Mouse (Mus musculus): ENCODE measurements around the gene Arhgef17. TPM values are rescaled to one million over a fixed set of nuclear protein-coding genes. Genes with fewer than 3 reads are reported as not detected.

Arhgef17 gene
- total RNA-seq, 2 experiments from 2014 or later: 136 to 141 TPM

GRCm38 (mm10) chr7:100917751-100918150 lies 14.2 kb downstream of the Arhgef17 start:
- DNase-seq (ENCODE audit: low spot score in 2 of 2): no peak

- no peak for DNase-seq (ENCODE audit: low spot score in 2 of 2)
These were observed 15.4 kb downstream of the Arhgef17 start for GRCm38 (mm10) chr7:100916526-100916925.

- DNase-seq (ENCODE audit: low spot score in 2 of 2): no peak
These were observed 16.7 kb downstream of the Arhgef17 start for GRCm38 (mm10) chr7:100915204-100915603.

GRCm38 (mm10) chr7:100911791-100912190 lies 20.1 kb downstream of the Arhgef17 start:
- DNase-seq (ENCODE audit: low spot score in 2 of 2): no peak

DNA sequence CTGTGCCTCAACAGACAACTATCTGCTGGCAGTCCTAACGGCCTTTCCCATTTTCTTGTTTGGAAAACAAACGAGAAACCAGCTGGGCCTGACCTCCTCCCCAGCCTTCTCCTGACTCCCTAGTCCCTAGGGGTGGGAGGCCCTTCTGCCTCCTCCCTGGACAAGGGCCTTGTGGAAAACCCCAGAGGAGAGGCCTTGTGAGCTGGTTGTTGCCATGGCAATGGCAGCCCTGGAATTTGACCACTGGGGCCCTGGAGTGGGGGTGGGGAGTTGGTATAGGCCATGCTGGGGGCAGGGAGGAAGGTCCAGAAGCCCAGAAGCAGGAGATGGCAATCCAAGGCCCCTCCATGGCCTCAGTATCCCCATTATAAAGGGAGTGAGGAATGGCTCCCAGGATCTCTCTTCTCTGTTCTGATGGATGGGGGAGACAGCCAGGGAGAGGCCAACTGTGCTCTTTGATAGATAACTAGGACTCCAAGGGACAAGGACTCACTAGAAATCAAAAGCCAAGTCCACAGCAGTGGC lies 20.6 kb downstream of the Arhgef17 start:
- no peak for DNase-seq (ENCODE audit: low spot score in 2 of 2)

- DNase-seq (ENCODE audit: low spot score in 2 of 2): no peak
These were observed 23.3 kb downstream of the Arhgef17 start for GRCm38 (mm10) chr7:100908567-100908966.

GRCm38 (mm10) chr7:100908061-100908460 lies 23.8 kb downstream of the Arhgef17 start:
- no peak for DNase-seq (ENCODE audit: low spot score in 2 of 2)

GRCm38 (mm10) chr7:100907231-100907630 lies 24.7 kb downstream of the Arhgef17 start:
- DNase-seq (ENCODE audit: low spot score in 2 of 2): peak; percentile 83 to 86

- no peak for DNase-seq (ENCODE audit: low spot score in 2 of 2)
These were observed 25.7 kb downstream of the Arhgef17 start for GRCm38 (mm10) chr7:100906029-100906789.

DNA sequence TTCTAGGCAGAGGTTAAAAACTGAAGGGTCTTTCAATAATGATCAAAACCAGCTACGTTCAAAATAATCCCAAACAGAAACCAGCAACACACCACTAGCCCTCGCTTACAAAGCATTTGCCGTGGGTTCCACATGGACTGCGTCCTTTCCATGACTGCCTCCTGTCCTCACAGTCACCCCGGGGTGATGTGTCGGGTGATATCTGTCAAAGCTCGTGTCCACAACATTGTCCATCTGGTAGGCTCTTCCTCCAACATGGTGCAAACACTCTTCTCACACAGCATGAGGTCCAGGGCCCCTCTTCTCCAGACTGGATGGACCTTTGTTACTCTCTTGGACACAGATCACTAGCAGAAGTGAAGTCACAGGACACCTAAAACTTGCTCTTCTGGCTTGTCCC lies 26.9 kb downstream of the Arhgef17 start:
- DNase-seq (ENCODE audit: low spot score in 2 of 2): no peak

GRCm38 (mm10) chr7:100904612-100905011 lies 27.3 kb downstream of the Arhgef17 start:
- DNase-seq (ENCODE audit: low spot score in 2 of 2): no peak

DNA sequence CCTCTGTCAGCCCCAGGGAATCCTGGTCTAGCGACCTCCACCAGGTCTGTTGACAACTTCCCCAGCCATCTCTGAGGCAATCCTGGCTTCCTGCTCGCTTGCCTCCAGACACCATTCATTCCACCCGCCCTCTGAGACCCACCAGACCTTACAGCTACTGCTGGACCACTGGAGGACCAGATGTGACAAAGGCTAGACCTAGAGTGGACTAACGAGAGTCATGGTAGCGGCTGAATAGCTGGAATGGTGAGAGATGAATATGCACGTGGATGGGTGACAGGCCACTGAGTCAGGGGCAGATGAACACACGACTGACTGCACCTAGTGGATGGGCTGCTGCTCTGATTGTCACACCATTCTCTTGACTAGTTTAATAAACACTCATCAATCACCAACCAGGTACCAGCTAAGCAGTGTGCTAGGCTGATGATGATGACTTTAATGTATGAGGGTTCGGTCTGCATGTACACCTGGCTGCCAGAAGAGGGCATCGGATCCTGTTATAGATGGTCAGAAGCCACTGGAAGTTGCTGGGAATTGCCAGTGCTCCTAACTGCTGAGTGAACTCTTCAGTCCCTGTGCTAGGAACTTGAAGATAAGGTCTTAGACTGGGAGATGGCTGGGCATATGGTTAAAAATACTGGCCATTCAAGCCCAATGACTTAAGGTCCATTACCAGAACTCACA lies 29.3 kb downstream of the Arhgef17 start:
- no peak for DNase-seq (ENCODE audit: low spot score in 2 of 2)

DNA sequence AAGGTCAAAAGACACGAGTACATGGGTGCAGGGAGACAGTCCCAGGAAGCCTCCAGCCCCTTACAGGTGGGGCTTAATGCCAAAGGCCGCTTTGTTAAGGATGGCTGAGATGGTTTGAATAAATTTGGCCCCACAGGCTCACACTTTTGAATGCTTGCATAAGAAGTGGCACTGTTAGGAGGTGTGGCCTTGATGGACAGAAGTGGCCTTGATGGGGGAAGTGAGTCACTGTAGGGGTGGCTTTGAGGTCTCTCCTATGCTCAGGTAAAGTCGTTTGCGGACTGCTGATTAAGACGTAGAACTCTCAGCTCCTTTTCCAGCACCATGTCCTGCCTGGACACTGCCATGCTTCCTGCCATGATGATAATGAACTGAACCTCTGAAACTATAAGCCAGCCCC lies 34.1 kb downstream of the Arhgef17 start:
- no peak for DNase-seq (ENCODE audit: low spot score in 2 of 2)

DNA sequence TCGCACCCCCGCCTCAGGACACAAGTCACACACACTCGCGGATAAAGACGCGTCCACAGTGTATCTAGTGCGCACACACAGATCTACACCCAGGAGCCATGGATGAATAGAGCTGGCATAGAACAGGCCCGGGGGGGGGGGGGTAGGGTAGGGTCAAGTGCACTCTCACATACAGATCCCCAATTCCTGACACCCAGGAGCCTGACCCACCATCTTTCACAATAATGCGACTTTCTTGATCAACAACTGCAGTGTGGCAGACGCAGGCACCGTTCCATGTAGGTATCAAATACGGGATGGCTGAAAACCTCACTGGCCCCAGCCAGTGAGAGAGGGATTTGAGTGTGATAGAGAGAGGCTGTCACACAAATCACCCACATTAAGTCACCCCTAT lies 37.1 kb downstream of the Arhgef17 start:
- no peak for DNase-seq (ENCODE audit: low spot score in 2 of 2)

GRCm38 (mm10) chr7:100894057-100894832 lies 37.7 kb downstream of the Arhgef17 start:
- DNase-seq (ENCODE audit: low spot score in 2 of 2): peak; percentile 57 to 76

DNA sequence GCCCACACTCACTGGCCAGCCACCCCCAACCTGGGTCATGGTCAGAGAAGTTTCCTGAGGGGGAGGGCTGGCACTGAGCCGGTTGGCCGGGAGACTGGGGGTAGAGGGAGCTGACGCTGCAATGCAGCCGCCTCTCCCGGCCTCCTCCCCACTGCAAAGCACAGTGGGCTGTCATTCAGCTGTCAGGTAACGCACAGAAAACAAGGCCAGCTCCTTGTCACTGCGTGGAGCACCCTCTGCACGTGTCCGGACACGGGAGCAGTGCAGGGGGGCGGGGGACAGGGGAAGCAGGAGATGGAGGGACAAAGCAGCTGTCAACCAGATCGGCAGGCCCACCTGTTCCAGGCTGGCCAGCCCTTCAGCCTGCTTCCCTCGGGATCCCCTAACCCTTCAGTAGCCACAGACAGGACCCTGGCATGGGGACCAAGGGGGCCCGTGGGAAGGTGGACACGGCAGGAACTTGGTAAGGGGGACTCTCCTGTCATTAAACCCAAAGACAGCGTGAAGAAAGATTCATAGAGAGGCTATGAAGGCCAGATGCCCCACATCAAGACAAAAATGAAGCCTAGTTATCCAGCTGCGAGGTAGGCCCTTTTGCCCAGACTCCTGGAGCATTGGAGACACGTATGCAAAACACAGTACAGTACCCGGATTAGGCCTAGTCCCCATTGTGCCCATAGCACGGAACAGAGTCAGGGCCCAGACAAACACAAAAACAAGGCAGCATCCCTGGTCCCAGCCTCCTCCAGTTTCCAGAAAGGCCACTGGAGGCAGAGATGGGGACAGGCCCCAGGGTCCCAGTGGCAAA lies 38.5 kb downstream of the Arhgef17 start:
- peak; percentile 33 to 51 for DNase-seq (ENCODE audit: low spot score in 2 of 2)

DNA sequence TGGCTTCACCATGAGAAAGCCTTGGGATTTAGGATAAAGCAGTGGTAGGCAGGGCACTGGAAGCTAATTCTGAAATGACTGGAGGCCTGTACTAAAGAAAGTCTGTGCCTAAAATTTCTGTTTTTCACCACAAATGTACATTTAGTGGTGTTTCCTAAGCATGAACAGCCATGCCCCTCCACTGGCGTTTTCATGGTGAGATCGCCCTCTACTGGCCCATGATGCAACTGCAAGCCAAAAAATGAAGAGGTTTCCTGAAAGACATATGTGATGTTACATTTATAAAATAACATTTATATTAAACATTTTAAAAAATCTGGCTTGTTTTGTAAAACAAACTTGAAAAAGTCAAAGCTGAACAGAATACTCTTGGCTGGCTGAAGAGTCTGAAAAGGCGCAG lies 45.4 kb downstream of the Arhgef17 start:
- DNase-seq (ENCODE audit: low spot score in 2 of 2): peak; percentile 60 to 62

- no peak for DNase-seq (ENCODE audit: low spot score in 2 of 2)
These were observed 47.4 kb downstream of the Arhgef17 start for GRCm38 (mm10) chr7:100884460-100884859.

DNA sequence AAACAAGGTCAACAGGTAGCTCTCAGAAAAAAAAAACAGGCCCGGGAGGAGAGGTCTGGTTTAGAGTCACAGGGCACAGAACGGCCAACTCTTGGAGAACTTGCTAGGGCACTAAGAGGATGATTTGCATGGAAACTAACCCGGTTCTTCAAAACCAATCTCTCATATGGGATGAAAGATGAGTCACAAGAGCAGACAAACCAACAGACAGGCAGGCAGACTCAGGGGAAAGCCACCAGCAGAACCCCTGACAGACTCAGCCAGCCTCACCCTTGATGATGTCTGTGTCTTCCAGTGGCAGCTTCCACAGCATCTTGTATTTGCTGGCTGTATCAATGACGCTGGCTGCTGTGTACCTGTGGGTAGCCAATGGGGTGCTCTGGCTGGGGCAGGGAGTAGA lies 50.0 kb downstream of the Arhgef17 start:
- no peak for DNase-seq (ENCODE audit: low spot score in 2 of 2)

- no peak for DNase-seq (ENCODE audit: low spot score in 2 of 2)
These were observed 50.4 kb downstream of the Arhgef17 start for GRCm38 (mm10) chr7:100881531-100881930.

- peak; percentile 42 to 58 for DNase-seq (ENCODE audit: low spot score in 2 of 2)
These were observed 52.3 kb downstream of the Arhgef17 start for GRCm38 (mm10) chr7:100879595-100879994.
